Mouse (Mus musculus) naive thymus-derived CD4-positive, alpha-beta T cell, adult 2 months (primary cell): ENCODE results near the gene Inppl1.

ENCODE experiments used
- DNase-seq: peaks from one replicate; pipeline ENCODE4 v3.0.0-alpha.2; 2011; ENCODE audit warnings: low read depth

Gene Inppl1

GRCm38 (mm10) chr7:101837606-101838471 lies at the start of gene Inppl1:
Gene Inppl1, minus strand, starts transcription at chr7:101838229.
- DNase-seq = peak; percentile 35

- DNase-seq = no peak
Observed at GRCm38 (mm10) chr7:101886274-101886673, 48.2 kb upstream of the Inppl1 start.

GRCm38 (mm10) chr7:101884160-101884559 lies 46.1 kb upstream of the Inppl1 start:
- no peak for DNase-seq

- no peak for DNase-seq
Observed at GRCm38 (mm10) chr7:101882413-101883154, 44.6 kb upstream of the Inppl1 start.

GRCm38 (mm10) chr7:101880855-101881254 lies 42.8 kb upstream of the Inppl1 start:
- no peak for DNase-seq

GRCm38 (mm10) chr7:101875978-101876377 lies 37.9 kb upstream of the Inppl1 start:
- DNase-seq = no peak

- no peak for DNase-seq
Observed at GRCm38 (mm10) chr7:101871296-101871695, 33.3 kb upstream of the Inppl1 start.

GRCm38 (mm10) chr7:101870629-101871028 lies 32.6 kb upstream of the Inppl1 start, which contains the start of gene Folr1:
Gene Folr1, minus strand, starts transcription at chr7:101870788.
- no peak for DNase-seq

GRCm38 (mm10) chr7:101869163-101869500 lies 31.1 kb upstream of the Inppl1 start:
- DNase-seq = no peak

GRCm38 (mm10) chr7:101868241-101869162 lies 30.5 kb upstream of the Inppl1 start:
- DNase-seq = no peak

- no peak for DNase-seq
Observed at GRCm38 (mm10) chr7:101867482-101867881, 29.5 kb upstream of the Inppl1 start.

- no peak for DNase-seq
Observed at GRCm38 (mm10) chr7:101866491-101867265, 28.6 kb upstream of the Inppl1 start.

GRCm38 (mm10) chr7:101863415-101863814 lies 25.4 kb upstream of the Inppl1 start, which contains the start of gene Anapc15:
Gene Anapc15, plus strand, starts transcription at chr7:101863715.
- DNase-seq = no peak

- no peak for DNase-seq
Observed at GRCm38 (mm10) chr7:101862291-101862690, 24.3 kb upstream of the Inppl1 start.

- no peak for DNase-seq
Observed at GRCm38 (mm10) chr7:101860978-101861377, 22.9 kb upstream of the Inppl1 start.

- no peak for DNase-seq
Observed at GRCm38 (mm10) chr7:101858362-101858761, 20.3 kb upstream of the Inppl1 start.

GRCm38 (mm10) chr7:101857094-101857493 lies 19.1 kb upstream of the Inppl1 start, which contains the start of gene Folr2:
Gene Folr2, minus strand, starts transcription at chr7:101857194.
- DNase-seq = no peak

- no peak for DNase-seq
Observed at GRCm38 (mm10) chr7:101853816-101854215, 15.8 kb upstream of the Inppl1 start.

GRCm38 (mm10) chr7:101852846-101853245 lies 14.8 kb upstream of the Inppl1 start:
- no peak for DNase-seq

- no peak for DNase-seq
Observed at GRCm38 (mm10) chr7:101851689-101852088, 13.7 kb upstream of the Inppl1 start.

- DNase-seq = no peak
Observed at GRCm38 (mm10) chr7:101847934-101848333, 9.9 kb upstream of the Inppl1 start.
